Mouse (Mus musculus) embryonic fibroblast, embryonic 13.5 days (primary cell): ENCODE measurements around the gene Neb.

Experiments
- CTCF ChIP-seq: IDR thresholded peaks from 2 replicates; pipeline ENCODE4 v1.5.1; 2011; ENCODE audit warnings: mild to moderate bottlenecking, control low read depth, low read length, moderate library complexity, borderline replicate concordance; ENCODE audit not compliant: insufficient read depth
- POLR2A ChIP-seq: IDR thresholded peaks from 2 replicates; pipeline ENCODE4 v1.6.1; 2011; ENCODE audit warnings: low read depth, mild to moderate bottlenecking, control low read depth, low read length, moderate library complexity

GRCm38 (mm10) chr2:52174951-52175350 is 203.3 kb downstream of the Neb start:
- TF ChIP-seq CTCF (no peak), POLR2A (no peak)
